Mouse (Mus musculus) kidney, adult 18-20 months (tissue): ENCODE measurements around the gene Tns1.

Experiments
- DNase-seq: peaks from one replicate; pipeline ENCODE4 v3.0.0; 2021

Tns1 gene

GRCm38 (mm10) chr1:74121821-74122576 is 2.2 kb downstream of the Tns1 start:
- peak; percentile 89 for DNase-seq

DNA sequence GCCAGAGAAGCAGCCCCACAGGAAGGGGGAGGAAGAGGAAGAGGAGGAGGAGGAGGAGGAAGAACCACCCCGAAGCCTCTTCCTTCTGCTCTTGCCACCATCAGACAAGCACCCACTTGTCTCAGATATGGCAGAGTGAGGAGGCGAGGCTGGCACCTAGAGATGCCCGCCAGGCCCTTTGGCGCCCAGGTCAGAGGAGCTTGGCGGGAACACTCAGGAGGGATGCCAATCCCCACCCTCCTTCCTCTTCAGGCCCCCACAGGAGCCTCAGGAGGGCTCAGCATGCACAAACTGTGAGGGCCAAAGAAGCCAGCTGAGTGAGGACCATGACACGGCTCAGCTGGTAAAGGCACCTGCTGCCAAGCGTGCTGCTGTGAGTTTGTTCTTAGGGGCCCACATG is 3.1 kb downstream of the Tns1 start:
- DNase-seq, result no peak

DNA sequence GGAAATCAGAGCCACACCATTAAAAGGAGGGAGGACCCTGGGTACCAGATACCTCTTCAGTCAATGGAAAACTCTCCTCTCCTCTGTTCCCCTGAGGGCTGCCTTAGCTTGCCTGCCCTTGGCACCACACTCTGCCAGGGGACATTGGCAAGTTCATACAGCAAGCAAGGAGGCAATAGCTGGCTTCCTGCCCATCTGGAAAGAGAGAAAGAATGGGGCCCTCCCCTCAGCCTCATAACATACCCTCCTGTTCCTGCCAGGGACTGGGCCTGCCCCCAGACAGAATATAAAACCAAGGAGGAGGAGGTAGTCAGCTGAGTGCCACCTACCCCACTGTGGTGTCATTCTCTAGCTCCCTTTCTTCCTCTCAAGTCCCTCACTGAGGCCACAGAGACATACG is 5.1 kb downstream of the Tns1 start:
- DNase-seq, result peak; percentile 51

- DNase-seq, result peak; percentile 51
Observed at GRCm38 (mm10) chr1:74117876-74118275, 6.4 kb downstream of the Tns1 start.

DNA sequence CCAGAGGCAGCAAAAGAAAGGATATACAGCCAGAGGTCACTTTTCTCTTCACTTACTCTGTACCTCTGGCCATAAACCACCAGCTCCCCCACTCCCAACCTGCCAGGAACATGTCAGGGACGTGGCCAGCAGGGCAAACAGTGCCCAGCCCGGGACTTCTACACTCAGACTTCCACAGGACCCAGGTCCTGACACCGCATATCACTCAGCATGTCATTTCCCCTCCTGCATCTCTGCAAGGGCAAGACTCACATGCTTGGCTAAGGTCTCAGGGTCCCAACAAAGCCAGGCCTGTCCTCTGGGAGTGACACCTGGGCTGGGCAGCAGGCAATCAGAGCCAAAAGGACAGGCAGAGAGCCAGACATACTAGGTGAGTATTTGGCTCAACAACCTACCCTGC is 11.2 kb downstream of the Tns1 start:
- DNase-seq, result peak; percentile 37

- DNase-seq, result no peak
Observed at GRCm38 (mm10) chr1:74111696-74112030, 12.6 kb downstream of the Tns1 start.

GRCm38 (mm10) chr1:74110932-74111695 is 13.1 kb downstream of the Tns1 start:
- peak; percentile 54 for DNase-seq

DNA sequence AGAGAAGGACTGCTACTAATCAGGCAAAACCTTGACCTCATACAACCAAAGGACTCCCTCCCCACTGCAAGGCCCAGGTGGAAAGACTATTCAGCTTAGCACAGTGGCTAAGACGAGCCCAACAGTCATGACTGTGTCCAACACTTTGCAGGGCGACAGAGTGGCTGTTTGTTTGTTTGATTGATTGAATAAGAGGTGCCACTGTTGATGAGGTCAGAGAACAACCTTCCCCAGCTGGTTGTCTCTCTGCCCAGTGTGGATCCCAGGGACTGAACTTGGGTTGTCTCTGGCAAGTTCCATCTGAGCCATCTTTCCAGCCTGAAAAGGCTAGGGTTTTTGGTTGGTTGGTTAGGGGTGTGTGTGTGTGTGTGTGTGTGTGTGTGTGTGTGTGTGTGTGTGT is 14.6 kb downstream of the Tns1 start:
- no peak for DNase-seq

DNA sequence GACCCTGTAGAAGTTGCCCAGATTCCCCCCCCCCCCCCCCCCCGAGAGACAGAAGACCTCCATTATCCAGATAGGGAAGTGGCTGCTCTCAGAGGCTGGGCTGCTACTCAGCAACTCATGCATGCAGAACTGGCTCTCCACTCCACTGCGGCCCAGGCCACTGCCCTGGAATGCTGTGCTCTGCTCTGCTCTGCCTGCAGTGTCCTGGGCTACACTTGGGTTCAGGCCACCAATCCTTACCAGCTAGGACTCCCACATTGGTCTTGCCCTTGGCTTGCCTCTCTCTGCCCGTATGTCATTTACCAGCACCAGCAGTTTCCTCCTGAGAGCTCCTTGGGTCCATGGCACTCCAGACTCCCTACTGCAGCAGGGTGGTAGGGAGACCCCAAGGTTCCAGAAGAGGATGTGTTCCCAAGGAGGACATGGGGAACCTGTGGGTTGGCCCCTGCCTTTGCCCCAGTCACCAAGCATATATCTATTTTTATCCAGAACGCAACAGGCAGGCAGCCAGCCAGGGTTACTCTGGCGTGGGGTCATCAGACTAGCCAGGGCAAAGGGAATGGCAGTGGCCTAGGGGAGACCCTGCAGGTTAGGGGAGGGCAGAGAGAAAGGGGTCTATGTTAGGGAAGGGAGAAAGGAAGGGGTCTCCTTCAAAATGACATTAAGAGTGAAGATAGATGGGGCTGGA is 16.2 kb downstream of the Tns1 start:
- peak; percentile 51 for DNase-seq

GRCm38 (mm10) chr1:74106214-74106613 is 18.0 kb downstream of the Tns1 start:
- DNase-seq, result no peak

GRCm38 (mm10) chr1:74105660-74106059 is 18.6 kb downstream of the Tns1 start:
- peak; percentile 64 for DNase-seq

DNA sequence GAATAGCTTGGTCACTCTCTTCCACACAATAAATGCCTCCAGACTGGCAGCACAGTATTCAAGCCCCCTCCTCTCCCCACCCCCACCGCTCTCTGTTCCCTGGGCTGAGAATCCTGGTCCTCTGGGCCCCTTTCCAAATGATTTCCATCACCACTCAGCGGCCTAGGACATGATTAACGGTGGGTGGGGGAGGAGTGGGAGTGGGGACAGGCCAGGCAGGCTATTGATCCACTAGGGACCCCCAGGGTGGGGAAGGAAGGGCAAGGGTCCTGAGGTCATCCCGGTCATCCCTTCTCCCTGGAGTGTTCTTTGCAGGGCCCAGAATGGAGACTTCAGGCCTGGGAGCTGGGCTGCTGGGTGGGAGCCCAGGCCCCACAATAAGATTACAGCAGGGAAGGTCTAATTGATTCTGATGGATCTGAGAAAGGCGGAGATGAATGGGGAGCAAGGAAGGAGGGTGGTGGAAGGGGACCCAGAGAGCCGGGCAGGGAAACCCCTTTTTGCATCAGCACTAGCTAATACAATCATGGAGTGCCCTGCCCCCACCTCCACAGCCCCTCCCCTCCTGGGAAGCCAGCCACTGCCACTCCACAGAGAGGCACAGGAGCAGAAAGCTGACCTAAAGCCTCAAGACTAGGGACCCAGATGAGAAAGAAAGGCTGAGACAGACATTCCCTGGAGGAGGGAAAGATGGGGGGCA is 20.4 kb downstream of the Tns1 start:
- no peak for DNase-seq

GRCm38 (mm10) chr1:74099001-74099435 is 25.2 kb downstream of the Tns1 start:
- no peak for DNase-seq

DNA sequence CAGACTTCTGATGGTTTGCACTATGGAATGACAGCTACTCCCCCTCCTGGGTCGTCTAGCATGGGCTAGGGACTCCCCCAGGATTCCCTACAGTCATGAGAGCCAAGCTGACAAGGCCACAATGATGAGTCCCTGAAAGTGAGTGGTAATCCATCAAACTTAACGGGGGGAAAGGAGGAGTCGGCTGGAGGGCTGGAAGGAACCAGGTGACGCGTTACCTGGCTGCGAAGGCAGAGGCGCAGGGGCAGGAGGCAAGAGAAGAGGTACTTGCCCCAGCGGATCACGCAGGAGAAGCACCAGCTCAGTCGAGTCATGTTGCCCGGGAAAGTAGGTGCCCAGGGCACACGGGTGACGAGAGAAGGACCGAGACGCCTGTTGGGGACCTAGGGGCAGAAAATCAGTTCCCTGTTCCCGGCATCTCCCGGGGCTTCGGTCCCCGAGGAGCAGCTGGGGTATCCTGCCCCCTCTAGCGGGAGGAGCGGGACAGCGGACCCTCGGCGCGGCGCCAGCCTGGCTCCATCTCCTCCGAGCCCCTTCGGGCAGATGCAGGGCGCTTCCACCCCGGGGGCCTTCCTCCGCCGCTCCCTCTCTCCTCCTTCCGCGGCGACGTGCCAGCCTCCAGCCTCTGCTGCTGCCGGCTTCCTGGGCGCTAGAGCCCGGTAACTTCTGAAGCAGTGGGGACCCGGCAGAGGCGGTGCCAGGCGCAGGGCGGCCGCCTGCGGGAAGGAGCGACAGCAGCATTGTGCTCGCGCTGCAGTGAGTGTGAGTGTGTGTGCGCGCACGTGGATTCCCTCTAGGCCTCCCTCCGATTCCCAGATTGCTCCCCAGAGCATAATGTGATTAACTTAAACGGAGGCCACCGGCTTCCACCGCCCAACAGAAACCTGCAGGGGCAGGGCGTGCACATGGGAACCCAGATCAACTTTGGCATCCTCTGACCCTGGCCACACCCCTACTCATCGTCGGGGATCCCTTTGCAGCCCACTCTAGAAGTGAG is 25.9 kb downstream of the Tns1 start:
- DNase-seq, result peak; percentile 52

- DNase-seq, result no peak
Observed at GRCm38 (mm10) chr1:74095728-74096127, 28.5 kb downstream of the Tns1 start.

DNA sequence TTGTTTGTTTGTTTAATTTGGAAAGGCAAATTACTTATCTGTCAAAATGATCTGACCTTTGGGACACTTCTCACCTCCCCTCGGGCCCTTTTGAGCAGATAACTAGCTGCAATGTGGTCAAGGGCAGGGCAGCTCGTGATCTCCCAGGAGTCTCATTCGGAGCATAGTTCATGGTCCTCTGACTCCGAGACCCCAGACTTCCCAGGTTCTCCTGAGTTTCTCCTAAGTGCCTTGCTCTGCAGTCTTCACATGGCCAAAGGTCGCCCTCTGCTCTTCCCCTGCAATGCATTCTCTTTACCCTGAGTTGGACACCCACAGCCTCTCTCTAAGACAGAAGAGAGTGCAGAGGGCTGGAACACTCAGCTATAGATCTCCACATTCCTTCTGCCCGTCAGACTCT is 29.0 kb downstream of the Tns1 start:
- DNase-seq, result peak; percentile 37

DNA sequence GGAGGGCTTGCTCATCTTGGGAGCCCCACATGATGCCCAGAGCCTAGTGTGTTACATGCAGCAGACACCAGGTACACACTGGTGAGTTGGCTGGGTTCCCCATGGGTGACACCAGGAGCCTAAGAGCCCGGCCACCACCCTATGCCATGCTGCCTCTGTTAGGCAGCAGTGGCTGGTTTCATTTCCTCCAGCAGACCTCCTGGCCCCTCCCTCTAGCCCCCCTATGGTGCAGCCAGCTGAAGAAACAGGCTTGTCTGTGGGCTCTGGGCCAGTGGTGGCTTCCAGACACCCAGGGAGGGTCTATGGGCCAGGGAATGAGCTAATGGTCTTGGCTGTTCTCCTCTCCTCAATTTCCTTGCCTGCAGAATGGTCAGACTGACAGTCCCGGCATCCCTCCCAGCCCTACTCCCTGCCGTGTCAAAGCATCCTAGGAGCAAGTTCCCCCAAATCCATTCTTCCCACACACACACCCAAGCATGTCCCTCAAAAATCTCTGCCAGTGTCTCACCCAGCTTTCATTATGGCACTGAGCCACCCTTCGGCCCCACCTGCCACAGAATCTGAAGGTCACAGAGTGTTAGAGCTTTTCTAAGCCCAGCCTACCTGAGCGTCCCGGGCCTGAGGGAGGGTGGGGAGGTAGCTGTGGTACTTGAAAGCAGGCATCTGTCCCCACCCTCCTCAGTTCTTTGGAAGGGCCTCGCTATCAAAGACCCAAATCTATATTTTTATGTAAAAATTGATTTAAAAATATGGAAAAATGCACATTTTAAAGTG is 29.6 kb downstream of the Tns1 start:
- no peak for DNase-seq

DNA sequence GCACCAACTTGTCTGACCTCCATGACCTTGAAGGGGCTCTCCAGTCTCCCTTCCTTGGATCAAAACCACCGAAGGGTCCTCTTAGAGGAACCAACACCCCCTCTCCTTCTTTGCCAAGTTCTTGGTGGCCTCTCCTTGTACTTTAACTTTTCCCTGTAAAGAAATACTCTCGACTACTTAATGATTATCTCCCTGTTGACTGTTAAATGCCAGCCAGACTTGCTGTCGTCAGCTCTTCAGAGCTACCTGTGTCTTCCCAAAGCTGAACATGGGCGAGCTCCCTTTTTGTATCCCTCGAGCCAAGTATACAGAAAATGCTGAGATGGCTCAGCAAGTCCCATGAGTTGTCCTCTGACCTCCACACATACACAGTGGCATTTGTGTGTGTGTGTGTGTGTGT is 30.8 kb downstream of the Tns1 start:
- peak; percentile 29 for DNase-seq

GRCm38 (mm10) chr1:74092242-74092641 is 32.0 kb downstream of the Tns1 start:
- peak; percentile 47 for DNase-seq

GRCm38 (mm10) chr1:74091611-74092224 is 32.5 kb downstream of the Tns1 start:
- DNase-seq, result no peak

- no peak for DNase-seq
Observed at GRCm38 (mm10) chr1:74091138-74091537, 33.1 kb downstream of the Tns1 start.
